Mouse (Mus musculus): ENCODE results near the gene Cfi. TPM values are rescaled to one million over a fixed set of nuclear protein-coding genes. Genes with fewer than 3 reads are reported as not detected.

Gene Cfi
- polyA plus RNA-seq, 1 experiment from 2014 or later, result 444 TPM

DNA sequence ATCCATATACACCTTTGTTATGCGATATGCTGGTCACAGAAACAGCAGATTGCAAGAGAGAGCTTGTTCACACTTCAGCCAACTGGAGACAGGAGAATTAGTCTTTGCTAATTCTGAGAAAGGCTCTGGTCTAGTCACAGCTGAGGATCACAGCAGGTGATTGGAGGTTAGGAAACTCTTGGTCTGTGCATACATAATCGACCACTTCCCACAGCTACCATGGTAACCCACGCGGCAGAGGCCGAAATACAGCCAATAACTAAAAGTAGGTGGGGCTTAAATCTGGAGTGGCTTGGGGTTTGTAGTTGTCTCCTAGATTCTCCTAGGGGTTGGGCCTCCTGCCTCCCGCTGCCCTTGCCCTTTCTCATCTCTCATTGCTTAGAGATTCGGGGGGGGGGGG is 2.3 kb downstream of the Cfi start:
- Histone ChIP-seq H3K4me3 (ENCODE audit: low read depth, low read length) (peak overlapping the region; percentile 41), H3K27me3 (ENCODE audit: insufficient read depth, low read length) (no peaks in the 10 kb centered on the region), H3K9ac (replicated peaks) (0 out of 2 replicates have a peak overlapping the region, but pooled peaks have one; percentile 44), H3K27ac (ENCODE audit: low read depth) (0 out of 2 replicates have a peak overlapping the region, but pooled peaks have one; percentile 89), H3K4me1 (ENCODE audit: insufficient read depth) (peaks cover 21% of the 10 kb centered on the region), H3K9me3 (ENCODE audit: low read length) (no peaks in the 10 kb centered on the region), H3K36me3 (replicated peaks; ENCODE audit: insufficient read depth, low read length) (no peaks in the 10 kb centered on the region), H3K4me2 (ENCODE audit: low read depth, low read length) (peak overlapping the region; percentile 63)
- no peak for TF ChIP-seq CTCF (IDR thresholded peaks at IDR 0.05; ENCODE audit: low read depth)
- TF ChIP-seq EP300 (IDR thresholded peaks at IDR 0.05; ENCODE audit: low read depth), result no peak
- WGBS (ENCODE audit: insufficient replicate concordance), result 44% methylated on average over 6 of the region's 7 CpGs
- DNase-seq (peak; percentile 65), ATAC-seq (peak; percentile 74)

DNA sequence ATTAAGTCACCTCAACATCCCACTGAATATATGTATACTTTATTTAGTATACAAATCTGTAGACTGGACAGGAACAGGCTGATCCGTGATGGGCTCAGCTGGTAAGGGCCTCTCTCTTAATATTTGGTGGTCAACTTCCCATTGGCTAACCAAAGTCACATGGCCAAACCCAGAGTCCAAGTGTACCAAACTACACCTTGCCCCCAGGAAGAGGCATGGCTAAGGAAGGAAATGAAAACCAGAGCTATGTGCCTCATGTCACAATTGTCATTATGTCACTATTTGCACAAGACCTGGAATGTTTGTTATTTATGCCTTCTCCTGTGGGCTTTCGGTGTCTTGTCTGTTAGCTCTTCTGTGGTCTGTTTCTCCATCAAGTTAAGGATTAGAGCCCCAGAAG is 10.2 kb downstream of the Cfi start:
- DNase-seq (no peak), ATAC-seq (peak; percentile 94)
- H3K4me3 ChIP-seq (ENCODE audit: low read depth, low read length), result peak overlapping the region; percentile 36
- H3K4me2 ChIP-seq (ENCODE audit: low read depth, low read length), result peak overlapping the region; percentile 53
- H3K36me3 ChIP-seq (replicated peaks; ENCODE audit: insufficient read depth, low read length), result no peaks in the 10 kb centered on the region; the same call in 1 of the 2 replicates
- TF ChIP-seq CTCF (IDR thresholded peaks at IDR 0.05; ENCODE audit: low read depth), result no peak
- no peak for TF ChIP-seq EP300 (IDR thresholded peaks at IDR 0.05; ENCODE audit: low read depth)
- peak overlapping the region; percentile 85 for H3K27ac ChIP-seq (ENCODE audit: low read depth)
- peaks cover 9% of the 10 kb centered on the region for H3K4me1 ChIP-seq (ENCODE audit: insufficient read depth)
- H3K27me3 ChIP-seq (ENCODE audit: insufficient read depth, low read length), result no peaks in the 10 kb centered on the region
- H3K9ac ChIP-seq (replicated peaks), result 0 out of 2 replicates have a peak overlapping the region, but pooled peaks have one; percentile 27
- WGBS (ENCODE audit: insufficient replicate concordance), result 42% methylated on average over 2 of the region's 2 CpGs
- no peaks in the 10 kb centered on the region for H3K9me3 ChIP-seq (ENCODE audit: low read length)

DNA sequence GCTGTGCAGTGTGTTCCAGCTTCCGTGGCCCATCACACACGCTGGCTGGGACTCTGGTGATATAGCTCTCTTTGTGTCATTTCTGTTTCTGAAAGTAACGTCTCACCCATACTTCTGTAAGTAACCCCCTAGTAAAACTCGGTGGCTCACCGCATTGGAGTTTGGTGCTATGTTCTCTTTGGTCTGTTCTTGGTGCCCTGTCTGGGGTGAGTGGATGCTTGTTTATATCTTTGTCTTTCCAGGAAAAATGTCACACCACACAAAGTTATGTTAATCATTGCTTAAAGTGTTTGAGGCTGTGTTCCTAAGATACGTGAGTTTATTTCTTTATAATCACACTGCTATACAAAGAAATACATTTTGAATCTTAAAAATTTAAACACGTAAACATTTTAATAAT is 11.2 kb downstream of the Cfi start:
- Histone ChIP-seq H3K27ac (ENCODE audit: low read depth) (peak overlapping the region; percentile 85), H3K27me3 (ENCODE audit: insufficient read depth, low read length) (no peaks in the 10 kb centered on the region), H3K4me1 (ENCODE audit: insufficient read depth) (peaks cover 9% of the 10 kb centered on the region), H3K9me3 (ENCODE audit: low read length) (no peaks in the 10 kb centered on the region), H3K4me3 (ENCODE audit: low read depth, low read length) (peak overlapping the region; percentile 36), H3K9ac (replicated peaks) (peak overlapping the region; percentile 27; the same call in 1 of the 2 replicates), H3K4me2 (ENCODE audit: low read depth, low read length) (peak overlapping the region; percentile 53), H3K36me3 (replicated peaks; ENCODE audit: insufficient read depth, low read length) (no peaks in the 10 kb centered on the region; the same call in 1 of the 2 replicates)
- 0 out of 2 replicates have a peak, but pooled peaks have one; percentile 21 for ATAC-seq
- 62% methylated on average over 7 of the region's 7 CpGs for WGBS (ENCODE audit: insufficient replicate concordance)
- DNase-seq, result no peak
- TF ChIP-seq EP300 (IDR thresholded peaks at IDR 0.05; ENCODE audit: low read depth) (no peak), CTCF (IDR thresholded peaks at IDR 0.05; ENCODE audit: low read depth) (no peak)

DNA sequence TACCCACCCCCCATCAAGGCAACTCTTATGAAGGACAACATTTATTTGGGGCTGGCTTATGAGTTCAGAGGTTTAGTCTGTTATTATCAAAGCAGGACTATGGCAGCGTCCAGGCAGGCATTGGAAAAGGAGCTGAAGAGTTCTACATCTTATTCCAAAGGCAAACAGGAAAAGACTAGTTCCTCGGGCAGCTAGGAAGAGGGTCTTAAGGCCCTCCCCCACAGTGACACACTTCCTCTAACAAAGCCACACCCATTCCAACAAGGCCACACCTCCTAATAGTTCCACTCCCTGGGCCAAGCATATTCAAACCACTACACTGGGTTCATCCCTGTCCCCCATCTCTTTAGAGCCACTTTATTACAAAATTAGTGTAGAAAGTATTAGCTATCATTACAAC is 26.9 kb downstream of the Cfi start:
- H3K9me3 ChIP-seq (ENCODE audit: low read length), result peaks cover 2% of the 10 kb centered on the region; the same call in 1 of the 2 replicates
- ATAC-seq (no peak), DNase-seq (no peak)
- no peaks in the 10 kb centered on the region for H3K27me3 ChIP-seq (ENCODE audit: insufficient read depth, low read length)
- no peak overlapping the region for H3K4me2 ChIP-seq (ENCODE audit: low read depth, low read length)
- H3K4me1 ChIP-seq (ENCODE audit: insufficient read depth), result no peaks in the 10 kb centered on the region
- peaks cover 14% of the 10 kb centered on the region for H3K36me3 ChIP-seq (replicated peaks; ENCODE audit: insufficient read depth, low read length)
- H3K27ac ChIP-seq (ENCODE audit: low read depth), result no peak overlapping the region
- no peak overlapping the region for H3K4me3 ChIP-seq (ENCODE audit: low read depth, low read length)
- TF ChIP-seq EP300 (IDR thresholded peaks at IDR 0.05; ENCODE audit: low read depth), result no peak
- no peak for TF ChIP-seq CTCF (IDR thresholded peaks at IDR 0.05; ENCODE audit: low read depth)
- 51% methylated on average over 2 of the region's 2 CpGs for WGBS (ENCODE audit: insufficient replicate concordance)
- H3K9ac ChIP-seq (replicated peaks), result no peak overlapping the region

DNA sequence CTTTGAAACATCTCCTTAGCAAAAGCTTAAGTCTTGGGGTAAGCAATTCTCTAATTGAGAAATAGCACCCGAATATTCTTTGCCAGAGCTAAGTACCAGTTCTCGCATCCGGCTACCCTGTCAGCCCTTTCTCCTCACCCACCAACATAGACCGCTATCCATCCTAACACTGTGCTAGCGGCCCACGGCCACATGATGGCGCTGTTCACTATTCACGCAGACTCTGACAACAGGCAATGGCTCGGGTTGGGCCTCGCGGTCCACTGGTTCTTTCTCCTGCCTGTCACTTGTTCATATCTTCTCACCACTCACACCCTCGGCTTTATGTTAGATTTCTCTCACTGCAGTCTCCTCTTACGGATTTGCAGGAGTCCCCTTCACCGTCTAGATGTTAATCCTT is 28.0 kb downstream of the Cfi start:
- peak; percentile 58 for ATAC-seq
- Histone ChIP-seq H3K27me3 (ENCODE audit: insufficient read depth, low read length) (no peaks in the 10 kb centered on the region), H3K4me3 (ENCODE audit: low read depth, low read length) (no peak overlapping the region), H3K4me1 (ENCODE audit: insufficient read depth) (no peaks in the 10 kb centered on the region), H3K9me3 (ENCODE audit: low read length) (peaks cover 2% of the 10 kb centered on the region; the same call in 1 of the 2 replicates), H3K4me2 (ENCODE audit: low read depth, low read length) (no peak overlapping the region), H3K27ac (ENCODE audit: low read depth) (no peak overlapping the region), H3K36me3 (replicated peaks; ENCODE audit: insufficient read depth, low read length) (peaks cover 10% of the 10 kb centered on the region; the same call in 1 of the 2 replicates), H3K9ac (replicated peaks) (no peak overlapping the region)
- DNase-seq, result peak; percentile 71
- WGBS (ENCODE audit: insufficient replicate concordance), result 47% methylated on average over 14 of the region's 14 CpGs
- TF ChIP-seq CTCF (IDR thresholded peaks at IDR 0.05; ENCODE audit: low read depth) (peak; percentile 84), EP300 (IDR thresholded peaks at IDR 0.05; ENCODE audit: low read depth) (no peak)

DNA sequence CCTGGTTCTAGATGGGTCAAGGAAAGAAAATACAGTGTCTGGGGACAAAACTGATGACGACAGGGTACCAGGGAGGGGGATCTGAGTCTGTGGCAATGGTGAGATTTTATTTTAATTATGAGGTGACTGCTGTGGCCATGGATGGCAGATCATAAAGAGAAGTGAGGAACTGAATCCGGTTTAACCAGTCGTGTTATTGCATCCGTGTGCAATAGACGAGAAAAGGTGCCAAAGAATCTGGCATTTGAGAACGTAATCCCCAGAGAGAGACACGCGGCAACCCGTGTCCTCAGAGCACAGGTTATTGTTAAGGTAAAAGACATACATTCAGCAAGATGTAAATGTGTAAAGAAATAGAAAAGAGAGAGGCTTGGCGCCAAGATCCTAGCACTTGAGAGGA is 41.6 kb downstream of the Cfi start:
- Histone ChIP-seq H3K27me3 (ENCODE audit: insufficient read depth, low read length) (no peaks in the 10 kb centered on the region), H3K9me3 (ENCODE audit: low read length) (no peaks in the 10 kb centered on the region), H3K9ac (replicated peaks) (no peak overlapping the region), H3K4me1 (ENCODE audit: insufficient read depth) (peaks cover 28% of the 10 kb centered on the region), H3K27ac (ENCODE audit: low read depth) (no peak overlapping the region), H3K4me3 (ENCODE audit: low read depth, low read length) (no peak overlapping the region), H3K36me3 (replicated peaks; ENCODE audit: insufficient read depth, low read length) (0 out of 2 replicates have a peak, but pooled peaks cover 5% of the 10 kb centered on the region), H3K4me2 (ENCODE audit: low read depth, low read length) (no peak overlapping the region)
- ATAC-seq (no peak), DNase-seq (no peak)
- 81% methylated on average over 10 of the region's 10 CpGs for WGBS (ENCODE audit: insufficient replicate concordance)
- TF ChIP-seq EP300 (IDR thresholded peaks at IDR 0.05; ENCODE audit: low read depth) (no peak), CTCF (IDR thresholded peaks at IDR 0.05; ENCODE audit: low read depth) (no peak)

Measured in liver, postnatal 0 days (tissue).